19 mouse cellular contexts compared by ENCODE assay signal in genomic region chr12:108810309-108810708, GRCm38 (mm10). TPM values are rescaled to one million over a fixed set of nuclear protein-coding genes. Genes with fewer than 3 reads are reported as not detected.
DNase-seq lines count a peak whose midpoint lies in the region; ATAC-seq and TF ChIP-seq lines count a peak whose summit lies in the region.
"Had no signal": no experiment of that assay in that cellular context is flagged by ENCODE, and none has a peak within 500 bp of the region (broad histone marks: within the 10 kb centered on the region; RNA-seq: fewer than 3 reads in every experiment).

No protein-coding gene starts in this region.

- H3K27me3 ChIP-seq in liver, embryonic 12.5 days (replicated peaks): no peaks in the 10 kb centered on the region
- no peaks in the 10 kb centered on the region for H3K27me3 ChIP-seq in liver, postnatal 0 days (ENCODE audit: insufficient read depth, low read length)
- H3K27me3 ChIP-seq: forebrain, embryonic 15.5 days; heart, embryonic 13.5 days; hindbrain, embryonic 12.5 days had no signal

- DNase-seq in heart, adult 11 months: peak; percentile 82
- no peak for DNase-seq in heart, postnatal 14 days
- no peak for DNase-seq in liver, postnatal 0 days
- DNase-seq in lung, adult 18-20 months: no peak
- DNase-seq in lung, adult 2 months: no peak
- DNase-seq in urinary bladder, postnatal 25 days (ENCODE audit: low spot score): no peak
- DNase-seq: adrenal gland, postnatal 14 days; cerebellum, adult 11-12 months; cerebellum, adult 9-10 months; cerebellum, postnatal 25 days; gastrocnemius, postnatal 14 days; heart, postnatal 4 days had no signal

- peak; percentile 31; the same call in 1 of the 2 replicates for ATAC-seq in liver, embryonic 12.5 days
- ATAC-seq in liver, postnatal 0 days: peak; percentile 45; the same call in 1 of the 2 replicates
- ATAC-seq: forebrain, embryonic 15.5 days; hindbrain, embryonic 16.5 days had no signal

- no peak for TF ChIP-seq POLR2A in lung, adult 2 months (IDR thresholded peaks at IDR 0.05; ENCODE audit: borderline replicate concordance, extremely low read depth, low read depth, low read length)

- H3K36me3 ChIP-seq in liver, embryonic 12.5 days: peaks cover 84% of the 10 kb centered on the region
- H3K36me3 ChIP-seq in liver, postnatal 0 days (replicated peaks; ENCODE audit: insufficient read depth, low read length): peaks cover 50% of the 10 kb centered on the region

- intact Hi-C loops in heart, postnatal 14 days (cut with DNase I): loop anchor here (5.0 kb wide), 1 partner anchor 82 kb away; the partner anchor contains the start of genes Wars and Wdr25

- H3K4me3 ChIP-seq in liver, embryonic 12.5 days: no peak overlapping the region
- no peak overlapping the region for H3K4me3 ChIP-seq in liver, postnatal 0 days (ENCODE audit: low read depth, low read length)
- H3K4me3 ChIP-seq in lung, adult 2 months (replicated peaks; ENCODE audit: extremely low read depth, low read depth, low read length): no peak overlapping the region
- H3K4me3 ChIP-seq: embryonic facial prominence, embryonic 10.5 days; erythroblast, embryonic 14.5 days; forebrain, embryonic 15.5 days; heart, embryonic 13.5 days; hindbrain, embryonic 12.5 days had no signal

- no peak for TF ChIP-seq CTCF in liver, postnatal 0 days (IDR thresholded peaks at IDR 0.05; ENCODE audit: low read depth)
- no peak for TF ChIP-seq CTCF in lung, adult 2 months (IDR thresholded peaks at IDR 0.05; ENCODE audit: insufficient read depth, low read length)

- H3K4me2 ChIP-seq in liver, embryonic 12.5 days: no peak overlapping the region
- H3K4me2 ChIP-seq in liver, postnatal 0 days (ENCODE audit: low read depth, low read length): no peak overlapping the region
- H3K4me2 ChIP-seq: forebrain, embryonic 15.5 days; heart, embryonic 13.5 days; hindbrain, embryonic 12.5 days had no signal

- no peak overlapping the region for H3K9ac ChIP-seq in liver, embryonic 12.5 days
- H3K9ac ChIP-seq in liver, postnatal 0 days (replicated peaks): no peak overlapping the region
- H3K9ac ChIP-seq: forebrain, embryonic 15.5 days; heart, embryonic 13.5 days; hindbrain, embryonic 12.5 days had no signal

- peaks cover 41% of the 10 kb centered on the region for H3K4me1 ChIP-seq in liver, embryonic 12.5 days
- peaks cover 15% of the 10 kb centered on the region for H3K4me1 ChIP-seq in liver, postnatal 0 days (ENCODE audit: insufficient read depth)
- peaks cover 6% of the 10 kb centered on the region for H3K4me1 ChIP-seq in lung, adult 2 months (ENCODE audit: control insufficient read depth, insufficient read depth, low read length)
- H3K4me1 ChIP-seq: embryonic facial prominence, embryonic 10.5 days; hindbrain, embryonic 12.5 days had no signal

- H3K27ac ChIP-seq in liver, embryonic 12.5 days: no peak overlapping the region; the same call in 1 of the 2 replicates
- no peak overlapping the region for H3K27ac ChIP-seq in liver, postnatal 0 days (ENCODE audit: low read depth)
- H3K27ac ChIP-seq: embryonic facial prominence, embryonic 10.5 days; forebrain, embryonic 15.5 days; heart, embryonic 13.5 days; hindbrain, embryonic 12.5 days had no signal

- 53% methylated on average over 7 of the region's 7 CpGs for WGBS in liver, embryonic 12.5 days (ENCODE audit: insufficient replicate concordance)
- 66% methylated on average over 7 of the region's 7 CpGs for WGBS in liver, postnatal 0 days (ENCODE audit: insufficient replicate concordance)
- 79% methylated on average over 7 of the region's 7 CpGs for WGBS in lung, adult 2 months

- no peak for TF ChIP-seq EP300 in liver, postnatal 0 days (IDR thresholded peaks at IDR 0.05; ENCODE audit: low read depth)

- H3K9me3 ChIP-seq in liver, embryonic 12.5 days (replicated peaks): no peaks in the 10 kb centered on the region
- H3K9me3 ChIP-seq in liver, postnatal 0 days (ENCODE audit: low read length): no peaks in the 10 kb centered on the region
- H3K9me3 ChIP-seq: embryonic facial prominence, embryonic 10.5 days; forebrain, embryonic 15.5 days; heart, embryonic 13.5 days; hindbrain, embryonic 12.5 days had no signal

RNA-seq across cellular contexts. Expression of gene Yy1, which starts 17.5 kb away (rescaled TPM):
- 10 to 100 TPM; 39.3 to 41.4 TPM for total RNA-seq in heart, postnatal 14 days (2021)
- polyA plus RNA-seq in liver, embryonic 12.5 days (2016; fragmentation: Nextera tagmentation; extraction: Ambion mirVana): 13.1 and 14.6 TPM in 2 replicates
- 5.3 and 5.9 TPM in 2 replicates for polyA plus RNA-seq in liver, postnatal 0 days (2015; fragmentation: Nextera tagmentation; extraction: Ambion mirVana)
- 19.3 and 22.0 TPM in 2 replicates for polyA plus RNA-seq in lung, adult 2 months (2012; rRNA removed)

RNA-seq across cellular contexts. Expression of gene Slc25a29, which starts 25.4 kb away (rescaled TPM):
- 1 to 10 TPM; 5.7 to 6.0 TPM for total RNA-seq in heart, postnatal 14 days (2021)
- polyA plus RNA-seq in liver, embryonic 12.5 days (2016; fragmentation: Nextera tagmentation; extraction: Ambion mirVana): 1.6 and 1.8 TPM in 2 replicates
- polyA plus RNA-seq in liver, postnatal 0 days (2015; fragmentation: Nextera tagmentation; extraction: Ambion mirVana): 3.5 and 5.8 TPM in 2 replicates
- 15.1 and 19.0 TPM in 2 replicates for polyA plus RNA-seq in lung, adult 2 months (2012; rRNA removed)

RNA-seq across cellular contexts. Expression of gene Slc25a47, which starts 25.5 kb away (rescaled TPM):
- total RNA-seq in heart, postnatal 14 days (2021): 1 to 10 TPM; 5.1 to 7.9 TPM
- polyA plus RNA-seq in liver, embryonic 12.5 days (2016; fragmentation: Nextera tagmentation; extraction: Ambion mirVana): 2.4 and 2.7 TPM in 2 replicates
- polyA plus RNA-seq in liver, postnatal 0 days (2015; fragmentation: Nextera tagmentation; extraction: Ambion mirVana): 481 and 632 TPM in 2 replicates
- 13.7 and 14.7 TPM in 2 replicates for polyA plus RNA-seq in lung, adult 2 months (2012; rRNA removed)

Comparison
In these comparisons a context has a peak if more than half of its experiments do, and no peak if none do; other contexts are left out.
1. RNA of gene Slc25a47, which starts 25.5 kb away (polyA plus RNA-seq): 481 to 632 TPM in liver, postnatal 0 days; 13.7 to 14.7 TPM in lung, adult 2 months and 2.4 to 2.7 TPM in liver, embryonic 12.5 days; every median in the first group is over 10 times any median in the second.